Comparison of ENCODE assay signal across 8 mouse cellular contexts in the genomic region with DNA sequence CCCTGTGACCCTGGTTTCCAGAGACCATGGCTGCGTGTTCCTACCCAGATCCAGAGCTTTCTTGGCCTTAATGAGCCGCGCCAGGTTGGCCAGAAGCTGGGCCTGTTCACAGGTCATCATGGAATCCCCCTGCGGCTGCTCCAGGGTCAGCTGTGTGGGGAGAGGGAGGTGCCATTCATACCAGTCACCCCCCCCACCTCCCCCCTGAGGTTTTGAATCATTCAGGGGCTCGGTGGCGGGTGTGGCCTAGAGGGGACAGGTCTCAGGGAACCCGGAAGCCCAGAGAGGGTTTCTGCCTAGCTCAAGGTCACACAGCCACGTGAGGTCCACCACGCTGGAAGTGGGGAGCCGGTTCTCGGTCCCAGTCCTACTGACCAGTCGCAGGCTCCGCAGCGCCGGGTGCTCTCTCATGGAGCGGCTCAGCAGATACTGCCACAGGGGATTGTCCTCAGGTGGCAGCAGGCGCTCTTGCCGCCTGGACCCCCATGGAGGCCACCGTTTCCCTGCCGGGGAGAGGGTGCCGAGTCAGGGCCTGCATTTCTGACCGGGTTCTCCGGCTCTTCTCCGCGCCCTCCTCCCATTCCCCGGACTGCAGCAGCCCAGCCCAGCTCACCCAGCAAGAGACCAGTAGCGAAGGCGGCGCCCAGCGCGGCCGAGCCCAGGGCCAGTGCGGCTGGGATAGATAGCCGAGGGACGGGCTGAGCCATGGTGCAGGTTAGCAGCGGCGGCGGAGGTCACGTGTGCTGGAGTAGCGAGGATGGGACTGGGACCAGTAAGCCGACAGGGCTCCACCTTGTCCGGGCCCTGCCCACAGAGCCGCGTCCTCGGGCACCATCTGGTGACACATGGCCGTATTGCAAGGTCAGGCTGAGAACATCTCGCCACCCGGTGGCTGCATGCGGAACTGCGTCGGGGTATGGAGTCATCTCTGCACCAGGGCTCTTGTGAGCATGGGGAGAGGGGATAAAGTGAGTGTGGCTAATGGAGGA. TPM values are rescaled to one million over a fixed set of nuclear protein-coding genes. Genes with fewer than 3 reads are reported as not detected.
DNase-seq lines count a peak whose midpoint lies in the region; ATAC-seq lines count a peak whose summit lies in the region.

Gene Comtd1, minus strand, starts transcription at position 812 of the 989 bp plus-strand sequence.

- no peaks in the 10 kb centered on the region for H3K27me3 ChIP-seq in hindbrain, embryonic 15.5 days

- peak; percentile 96 for DNase-seq in R1 (ENCODE audit: low read depth, low spot score)
- DNase-seq in cerebellum, postnatal 25 days: peak; percentile 97 to 98
- peak; percentile 96 to 98 for DNase-seq in frontal cortex, postnatal 36 days (ENCODE audit: low spot score in 2 of 2)
- DNase-seq in left cerebral cortex, adult 11 months (ENCODE audit: low spot score): peak; percentile 94
- DNase-seq in lung, postnatal 4 days: peak; percentile 93 to 96
- peak; percentile 90 for DNase-seq in retina, postnatal 7 days (ENCODE audit: low read depth, low spot score)
- DNase-seq in urinary bladder, adult 2 months (ENCODE audit: low spot score): peak; percentile 91

- under 1% methylated on average over 51 of the region's 51 CpGs for WGBS in hindbrain, embryonic 15.5 days

- peak; percentile 86 for ATAC-seq in hindbrain, embryonic 15.5 days (ENCODE audit: low FRiP score, low read depth)

- peak within 1 kb of the TSS; percentile 88 for H3K4me2 ChIP-seq in hindbrain, embryonic 15.5 days

- peak within 1 kb of the TSS; percentile 67 for H3K27ac ChIP-seq in hindbrain, embryonic 15.5 days (replicated peaks)

- H3K4me1 ChIP-seq in hindbrain, embryonic 15.5 days (replicated peaks): peaks cover 22% of the 10 kb centered on the region

- peaks cover 32% of the 10 kb centered on the region for H3K36me3 ChIP-seq in hindbrain, embryonic 15.5 days

- H3K9ac ChIP-seq in hindbrain, embryonic 15.5 days: peak within 1 kb of the TSS; percentile 72

- peak within 1 kb of the TSS; percentile 67 for H3K4me3 ChIP-seq in hindbrain, embryonic 15.5 days

- H3K9me3 ChIP-seq in hindbrain, embryonic 15.5 days: no peaks in the 10 kb centered on the region

RNA-seq across cellular contexts. Expression of gene Comtd1, which starts in this region (rescaled TPM):
- polyA plus RNA-seq in hindbrain, embryonic 15.5 days (2015; fragmentation: Nextera tagmentation; extraction: Ambion mirVana): 59.9 and 63.0 TPM in 2 replicates
- 13.2 and 13.9 TPM in 2 replicates for polyA plus RNA-seq in urinary bladder, adult 2 months (2012; rRNA removed)

Comparison
In these comparisons a context has a peak if more than half of its experiments do, and no peak if none do; other contexts are left out.
1. Peak in every context shown above with its lines: DNase-seq, ATAC-seq, H3K4me3 ChIP-seq and H3K27ac ChIP-seq.